Mouse (Mus musculus): ENCODE results near the gene Fbxl8.

Gene Fbxl8

GRCm38 (mm10) chr8:105258911-105259720, 5.3 kb upstream of the Fbxl8 start:
- DNase-seq, result peak; percentile 39

GRCm38 (mm10) chr8:105259721-105260320, 4.6 kb upstream of the Fbxl8 start:
- peak; percentile 68 for DNase-seq

- peak; percentile 30 for DNase-seq
Measured at GRCm38 (mm10) chr8:105260371-105261099, 3.9 kb upstream of the Fbxl8 start.

- no peak for DNase-seq
Measured at GRCm38 (mm10) chr8:105261326-105261980, 3.0 kb upstream of the Fbxl8 start.

GRCm38 (mm10) chr8:105263244-105263912, 1.1 kb upstream of the Fbxl8 start:
- DNase-seq, result peak; percentile 20

- peak; percentile 34 for DNase-seq
Measured at GRCm38 (mm10) chr8:105265128-105265527, 680 bp downstream of the Fbxl8 start.

GRCm38 (mm10) chr8:105266775-105267174, 2.3 kb downstream of the Fbxl8 start:
- peak; percentile 31 for DNase-seq

- peak; percentile 74 for DNase-seq
Measured at GRCm38 (mm10) chr8:105268342-105269074, 4.1 kb downstream of the Fbxl8 start.

GRCm38 (mm10) chr8:105269075-105269458, 4.6 kb downstream of the Fbxl8 start:
- no peak for DNase-seq

GRCm38 (mm10) chr8:105269461-105269947, 5.1 kb downstream of the Fbxl8 start, which contains the start of gene Hsf4:
Gene Hsf4, plus strand, starts transcription at chr8:105269801.
- peak; percentile 71 for DNase-seq

- DNase-seq, result peak; percentile 57
Measured at GRCm38 (mm10) chr8:105270101-105270915, 5.9 kb downstream of the Fbxl8 start.

- DNase-seq, result no peak
Measured at GRCm38 (mm10) chr8:105270916-105271186, 6.4 kb downstream of the Fbxl8 start.

- DNase-seq, result no peak
Measured at GRCm38 (mm10) chr8:105275387-105275786, 10.9 kb downstream of the Fbxl8 start.

GRCm38 (mm10) chr8:105275840-105276239, 11.4 kb downstream of the Fbxl8 start, which contains the start of gene Nol3:
Gene Nol3, plus strand, starts transcription at chr8:105276140.
- DNase-seq, result no peak

GRCm38 (mm10) chr8:105276292-105277120, 12.1 kb downstream of the Fbxl8 start:
- DNase-seq, result peak; percentile 39

GRCm38 (mm10) chr8:105278911-105279334, 14.5 kb downstream of the Fbxl8 start:
- DNase-seq, result peak; percentile 95

GRCm38 (mm10) chr8:105280567-105280966, 16.1 kb downstream of the Fbxl8 start:
- no peak for DNase-seq

- no peak for DNase-seq
Measured at GRCm38 (mm10) chr8:105281821-105282220, 17.4 kb downstream of the Fbxl8 start.

- DNase-seq, result no peak
Measured at GRCm38 (mm10) chr8:105282239-105282638, 17.8 kb downstream of the Fbxl8 start.

GRCm38 (mm10) chr8:105283074-105283473, 18.6 kb downstream of the Fbxl8 start:
- no peak for DNase-seq
